Mouse (Mus musculus): ENCODE measurements around the gene Memo1.
A peak's percentile ranks its signal among the peaks of the same experiment; 100 is the strongest.

Memo1 gene

GRCm38 (mm10) chr17:74294426-74295025, 795 bp downstream of the Memo1 start:
- ATAC-seq (ENCODE audit: low TSS enrichment) = peak; percentile 80

- ATAC-seq (ENCODE audit: low TSS enrichment) = peak; percentile 8; the same call in 1 of the 2 replicates
These were observed 1.5 kb downstream of the Memo1 start for GRCm38 (mm10) chr17:74293687-74294425.

GRCm38 (mm10) chr17:74291640-74292361, 3.5 kb downstream of the Memo1 start:
- ATAC-seq (ENCODE audit: low TSS enrichment) = no peak

- ATAC-seq (ENCODE audit: low TSS enrichment) = no peak
These were observed 4.5 kb downstream of the Memo1 start for GRCm38 (mm10) chr17:74290869-74291268.

GRCm38 (mm10) chr17:74290198-74290597, 5.1 kb downstream of the Memo1 start:
- no peak for ATAC-seq (ENCODE audit: low TSS enrichment)

GRCm38 (mm10) chr17:74288626-74289025, 6.7 kb downstream of the Memo1 start:
- ATAC-seq (ENCODE audit: low TSS enrichment) = no peak

- ATAC-seq (ENCODE audit: low TSS enrichment) = no peak
These were observed 9.1 kb downstream of the Memo1 start for GRCm38 (mm10) chr17:74286140-74286730.

GRCm38 (mm10) chr17:74285730-74286129, 9.6 kb downstream of the Memo1 start:
- ATAC-seq (ENCODE audit: low TSS enrichment) = no peak

GRCm38 (mm10) chr17:74284397-74285115, 10.8 kb downstream of the Memo1 start:
- no peak for ATAC-seq (ENCODE audit: low TSS enrichment)

- no peak for ATAC-seq (ENCODE audit: low TSS enrichment)
These were observed 13.3 kb downstream of the Memo1 start for GRCm38 (mm10) chr17:74282024-74282423.

GRCm38 (mm10) chr17:74278966-74279869, 16.1 kb downstream of the Memo1 start:
- no peak for ATAC-seq (ENCODE audit: low TSS enrichment)

GRCm38 (mm10) chr17:74274471-74274870, 20.9 kb downstream of the Memo1 start:
- no peak for ATAC-seq (ENCODE audit: low TSS enrichment)

GRCm38 (mm10) chr17:74272683-74273205, 22.6 kb downstream of the Memo1 start:
- ATAC-seq (ENCODE audit: low TSS enrichment) = no peak

- ATAC-seq (ENCODE audit: low TSS enrichment) = no peak
These were observed 23.6 kb downstream of the Memo1 start for GRCm38 (mm10) chr17:74271541-74272268.

- ATAC-seq (ENCODE audit: low TSS enrichment) = no peak
These were observed 25.1 kb downstream of the Memo1 start for GRCm38 (mm10) chr17:74270205-74270604.

GRCm38 (mm10) chr17:74267415-74268180, 27.7 kb downstream of the Memo1 start:
- no peak for ATAC-seq (ENCODE audit: low TSS enrichment)

GRCm38 (mm10) chr17:74265636-74266035, 29.7 kb downstream of the Memo1 start:
- no peak for ATAC-seq (ENCODE audit: low TSS enrichment)

GRCm38 (mm10) chr17:74265156-74265505, 30.2 kb downstream of the Memo1 start:
- no peak; the same call in 1 of the 2 replicates for ATAC-seq (ENCODE audit: low TSS enrichment)
